Mouse (Mus musculus) stomach, embryonic 14.5 days (tissue): Measurements from ENCODE around the gene Tmem100. TPM values are rescaled to one million over a fixed set of nuclear protein-coding genes. Genes with fewer than 3 reads are reported as not detected.
A peak's percentile ranks its signal among the peaks of the same experiment; 100 is the strongest.

Experiments used
- ATAC-seq: fragments of 200-750 bp; cut with Nextera tagmentation; 2 replicates; pipeline ENCODE4 v1.8.0; 2017; ENCODE audit warnings: low read depth, moderate TSS enrichment; ENCODE audit not compliant: insufficient number of reproducible peaks, insufficient read depth, low FRiP score
- H3K27ac ChIP-seq: fragments of 300-500 bp; sonication (generic); 2 replicates; pipeline ENCODE4 v1.5.1; 2014; ENCODE audit warnings: mild to moderate bottlenecking, low read length, moderate library complexity, mixed read lengths
- H3K27me3 ChIP-seq: fragments of 300-500 bp; sonication (generic); 2 replicates; pipeline ENCODE4 v1.6.1; 2014; ENCODE audit warnings: low read length, control low read depth, mixed read lengths; ENCODE audit not compliant: control insufficient read depth, insufficient read depth
- H3K36me3 ChIP-seq: fragments of 300-500 bp; sonication (generic); 2 replicates; pipeline ENCODE4 v1.6.1; 2014; ENCODE audit warnings: mild to moderate bottlenecking, control low read depth, low read length, moderate library complexity, mixed read lengths; ENCODE audit not compliant: control insufficient read depth, insufficient read depth
- H3K4me1 ChIP-seq: fragments of 300-500 bp; sonication (generic); 2 replicates; pipeline ENCODE4 v1.6.1; 2014; ENCODE audit warnings: low read length, control low read depth, mixed read lengths; ENCODE audit not compliant: control insufficient read depth, insufficient read depth
- H3K4me2 ChIP-seq: fragments of 300-500 bp; sonication (generic); replicated peaks from 2 replicates; pipeline ENCODE4 v1.6.1; 2014; ENCODE audit warnings: low read depth, low read length, control low read depth
- H3K4me3 ChIP-seq: fragments of 300-500 bp; sonication (generic); 2 replicates; pipeline ENCODE4 v1.5.1; 2014; ENCODE audit warnings: low read depth, low read length, control low read depth
- H3K9ac ChIP-seq: fragments of 300-500 bp; sonication (generic); replicated peaks from 2 replicates; pipeline ENCODE4 v1.6.1; 2014; ENCODE audit warnings: low read depth, mild to moderate bottlenecking, control low read depth, low read length, moderate library complexity, mixed read lengths
- H3K9me3 ChIP-seq: fragments of 300-500 bp; sonication (generic); 2 replicates; pipeline ENCODE4 v1.6.1; 2016; ENCODE audit warnings: low read depth, low read length, control low read depth; ENCODE audit not compliant: control insufficient read depth
- WGBS: fragments of 180-500 bp; shearing (Covaris S2); extraction: QIAGEN DNeasy Blood & Tissue Kit; methylation state at CpG from one replicate; pipeline ENCODE4 v1.1.7; 2014; 5-methylcytosine and 5-hydroxymethylcytosine counted together
- polyA plus RNA-seq: library from polyadenylated mRNA; unstranded; fragments of >200 nt; fragmentation: Nextera tagmentation; extraction: Ambion mirVana; gene quantifications from 2 replicates; pipeline ENCODE4 v1.2.1, GENCODE M21; 2014

Tmem100 gene
- polyA plus RNA-seq, 1 experiment from 2014 or later: 40.3 TPM

- H3K9me3 ChIP-seq: no peaks in the 10 kb centered on the region; the same call in 1 of the 2 replicates
- 17% methylated on average over 7 of the region's 7 CpGs for WGBS
- H3K9ac ChIP-seq: no peak overlapping the region
- no peaks in the 10 kb centered on the region for H3K27me3 ChIP-seq
- no peaks in the 10 kb centered on the region for H3K36me3 ChIP-seq
- H3K4me2 ChIP-seq: no peak overlapping the region
- ATAC-seq: peak; percentile 69; the same call in 1 of the 2 replicates
- no peak overlapping the region for H3K27ac ChIP-seq
- H3K4me1 ChIP-seq: peaks cover 6% of the 10 kb centered on the region; the same call in 1 of the 2 replicates
- no peak overlapping the region for H3K4me3 ChIP-seq
Measured at GRCm38 (mm10) chr11:90054401-90054800, 24.3 kb downstream of the Tmem100 start.

- H3K4me3 ChIP-seq: no peak overlapping the region
- H3K4me1 ChIP-seq: peaks cover 6% of the 10 kb centered on the region; the same call in 1 of the 2 replicates
- H3K27ac ChIP-seq: no peak overlapping the region
- no peaks in the 10 kb centered on the region for H3K36me3 ChIP-seq
- no peak overlapping the region for H3K4me2 ChIP-seq
- no peaks in the 10 kb centered on the region for H3K27me3 ChIP-seq
- no peak for ATAC-seq
- 51% methylated on average over 2 of the region's 2 CpGs for WGBS
- no peak overlapping the region for H3K9ac ChIP-seq
- no peaks in the 10 kb centered on the region; the same call in 1 of the 2 replicates for H3K9me3 ChIP-seq
Measured at GRCm38 (mm10) chr11:90057070-90057469, 26.9 kb downstream of the Tmem100 start.

GRCm38 (mm10) chr11:90059241-90059640 lies 29.1 kb downstream of the Tmem100 start:
- no peak for ATAC-seq
- H3K27ac ChIP-seq: no peak overlapping the region
- no peaks in the 10 kb centered on the region for H3K36me3 ChIP-seq
- no peak overlapping the region for H3K9ac ChIP-seq
- H3K27me3 ChIP-seq: no peaks in the 10 kb centered on the region
- H3K4me3 ChIP-seq: no peak overlapping the region
- H3K9me3 ChIP-seq: no peaks in the 10 kb centered on the region; the same call in 1 of the 2 replicates
- no peak overlapping the region for H3K4me2 ChIP-seq
- peaks cover 5% of the 10 kb centered on the region; the same call in 1 of the 2 replicates for H3K4me1 ChIP-seq

GRCm38 (mm10) chr11:90062657-90063056 lies 32.5 kb downstream of the Tmem100 start:
- no peak overlapping the region for H3K27ac ChIP-seq
- no peaks in the 10 kb centered on the region for H3K4me1 ChIP-seq
- H3K4me3 ChIP-seq: no peak overlapping the region
- no peak overlapping the region for H3K9ac ChIP-seq
- H3K9me3 ChIP-seq: no peaks in the 10 kb centered on the region; the same call in 1 of the 2 replicates
- H3K4me2 ChIP-seq: no peak overlapping the region
- H3K27me3 ChIP-seq: no peaks in the 10 kb centered on the region
- WGBS: 61% methylated on average over 3 of the region's 3 CpGs
- no peak for ATAC-seq
- no peaks in the 10 kb centered on the region for H3K36me3 ChIP-seq

GRCm38 (mm10) chr11:90066405-90067250 lies 36.5 kb downstream of the Tmem100 start:
- Histone ChIP-seq H3K4me1 (0 out of 2 replicates have a peak, but pooled peaks cover under 1% of the 10 kb centered on the region), H3K4me2 (no peak overlapping the region), H3K27ac (no peak overlapping the region), H3K27me3 (no peaks in the 10 kb centered on the region), H3K4me3 (no peak overlapping the region), H3K9ac (no peak overlapping the region), H3K9me3 (no peaks in the 10 kb centered on the region), H3K36me3 (no peaks in the 10 kb centered on the region)
- WGBS: 76% methylated on average over 23 of the region's 23 CpGs
- no peak for ATAC-seq

GRCm38 (mm10) chr11:90071747-90072146 lies 41.6 kb downstream of the Tmem100 start:
- Histone ChIP-seq H3K27me3 (no peaks in the 10 kb centered on the region), H3K4me2 (0 out of 2 replicates have a peak overlapping the region, but pooled peaks have one; percentile 7), H3K36me3 (no peaks in the 10 kb centered on the region), H3K9ac (no peak overlapping the region), H3K4me3 (no peak overlapping the region), H3K27ac (no peak overlapping the region), H3K9me3 (no peaks in the 10 kb centered on the region), H3K4me1 (0 out of 2 replicates have a peak, but pooled peaks cover 3% of the 10 kb centered on the region)
- 28% methylated on average over 9 of the region's 9 CpGs for WGBS
- no peak for ATAC-seq

GRCm38 (mm10) chr11:90073201-90073600 lies 43.1 kb downstream of the Tmem100 start:
- Histone ChIP-seq H3K4me1 (0 out of 2 replicates have a peak, but pooled peaks cover 3% of the 10 kb centered on the region), H3K36me3 (no peaks in the 10 kb centered on the region), H3K4me2 (no peak overlapping the region), H3K4me3 (no peak overlapping the region), H3K9ac (no peak overlapping the region), H3K27me3 (no peaks in the 10 kb centered on the region), H3K27ac (no peak overlapping the region), H3K9me3 (no peaks in the 10 kb centered on the region)
- no peak for ATAC-seq
- WGBS: 69% methylated on average over 5 of the region's 5 CpGs

GRCm38 (mm10) chr11:90076666-90077065 lies 46.5 kb downstream of the Tmem100 start:
- WGBS: 88% methylated on average over 3 of the region's 3 CpGs

More at GRCm38 (mm10) chr11:90076666-90077065, 46.5 kb downstream of the Tmem100 start:
- H3K36me3 ChIP-seq: no peaks in the 10 kb centered on the region
- H3K4me1 ChIP-seq: 0 out of 2 replicates have a peak, but pooled peaks cover 2% of the 10 kb centered on the region
- no peaks in the 10 kb centered on the region for H3K9me3 ChIP-seq
- no peak for ATAC-seq
- H3K27ac ChIP-seq: no peak overlapping the region
- no peaks in the 10 kb centered on the region for H3K27me3 ChIP-seq
- H3K4me3 ChIP-seq: no peak overlapping the region
- no peak overlapping the region for H3K4me2 ChIP-seq
- H3K9ac ChIP-seq: no peak overlapping the region
